Mouse (Mus musculus) embryo, embryonic 11.5 days (tissue): ENCODE results near the gene Rnf31.

ENCODE experiments used
- DNase-seq: peaks from one replicate; pipeline ENCODE4 v3.0.0-alpha.2; 2012; ENCODE audit warnings: low read depth, low spot score

The Rnf31 gene

GRCm38 (mm10) chr14:55603633-55604576 lies 12.4 kb downstream of the Rnf31 start:
- DNase-seq: peak; percentile 76

- no peak for DNase-seq
Measured at GRCm38 (mm10) chr14:55604823-55605222, 13.3 kb downstream of the Rnf31 start.

- no peak for DNase-seq
Measured at GRCm38 (mm10) chr14:55605743-55606459, 14.4 kb downstream of the Rnf31 start.

- DNase-seq: no peak
Measured at GRCm38 (mm10) chr14:55608339-55608738, 16.8 kb downstream of the Rnf31 start.

GRCm38 (mm10) chr14:55613346-55613745 lies 21.8 kb downstream of the Rnf31 start:
- no peak for DNase-seq

GRCm38 (mm10) chr14:55614565-55615178 lies 23.2 kb downstream of the Rnf31 start:
- DNase-seq: no peak

GRCm38 (mm10) chr14:55615876-55616275 lies 24.4 kb downstream of the Rnf31 start:
- DNase-seq: no peak

GRCm38 (mm10) chr14:55616844-55617243 lies 25.3 kb downstream of the Rnf31 start:
- no peak for DNase-seq

GRCm38 (mm10) chr14:55617822-55618221 lies 26.3 kb downstream of the Rnf31 start, which contains the start of gene Rec8:
Gene Rec8 (plus strand): TSS chr14:55618037.
- DNase-seq: no peak

GRCm38 (mm10) chr14:55618486-55619195 lies 27.1 kb downstream of the Rnf31 start:
- no peak for DNase-seq

- DNase-seq: no peak
Measured at GRCm38 (mm10) chr14:55628077-55628827, 36.7 kb downstream of the Rnf31 start.

GRCm38 (mm10) chr14:55629312-55629711 lies 37.8 kb downstream of the Rnf31 start:
- no peak for DNase-seq

GRCm38 (mm10) chr14:55634874-55635522 lies 43.5 kb downstream of the Rnf31 start:
- DNase-seq: no peak

GRCm38 (mm10) chr14:55635523-55636007 lies 44.1 kb downstream of the Rnf31 start, which contains the start of gene Ipo4:
Gene Ipo4 (minus strand): TSS chr14:55635957.
- peak; percentile 80 for DNase-seq

- no peak for DNase-seq
Measured at GRCm38 (mm10) chr14:55637795-55638194, 46.3 kb downstream of the Rnf31 start, which contains the start of gene Gm49378. Gene Gm49378 (minus strand): TSS chr14:55637895.

GRCm38 (mm10) chr14:55640816-55641215 lies 49.3 kb downstream of the Rnf31 start:
- DNase-seq: no peak

- no peak for DNase-seq
Measured at GRCm38 (mm10) chr14:55641291-55641690, 49.8 kb downstream of the Rnf31 start.

- no peak for DNase-seq
Measured at GRCm38 (mm10) chr14:55642679-55643059, 51.2 kb downstream of the Rnf31 start.

- peak; percentile 68 for DNase-seq
Measured at GRCm38 (mm10) chr14:55643060-55643907, 51.8 kb downstream of the Rnf31 start, which contains the start of gene Tm9sf1. Gene Tm9sf1 (minus strand): TSS chr14:55643806.
